Mouse (Mus musculus): Measurements from ENCODE around the gene Tox2.

Tox2 gene

GRCm38 (mm10) chr2:163205737-163206490, 3.0 kb downstream of the Tox2 start:
- peak; percentile 79 for DNase-seq

GRCm38 (mm10) chr2:163207315-163207714, 4.4 kb downstream of the Tox2 start:
- DNase-seq = no peak

DNA sequence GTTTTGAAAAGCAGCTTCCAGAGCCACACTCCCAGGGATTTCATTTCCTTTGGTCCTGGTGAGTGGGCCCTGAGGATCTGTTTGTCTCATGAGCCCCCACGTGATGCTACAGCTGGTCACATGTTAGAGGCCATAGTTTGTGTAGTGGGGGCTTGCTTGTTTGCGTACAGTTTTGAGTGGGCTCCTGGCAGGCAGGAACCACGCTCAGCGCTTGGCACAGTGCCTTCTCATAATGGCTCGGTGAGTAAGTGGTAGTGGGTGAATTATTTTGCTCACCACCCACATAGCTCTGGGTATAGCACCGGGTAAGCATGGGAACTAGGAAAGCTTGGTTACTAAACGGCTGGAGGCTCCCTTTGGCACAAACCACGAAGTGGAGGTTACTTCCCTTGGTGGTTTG, 6.2 kb downstream of the Tox2 start:
- no peak for DNase-seq

GRCm38 (mm10) chr2:163213085-163213484, 10.2 kb downstream of the Tox2 start:
- no peak for DNase-seq

- DNase-seq = no peak
Observed at GRCm38 (mm10) chr2:163218095-163218494, 15.2 kb downstream of the Tox2 start.

GRCm38 (mm10) chr2:163218571-163218970, 15.6 kb downstream of the Tox2 start:
- no peak for DNase-seq

DNA sequence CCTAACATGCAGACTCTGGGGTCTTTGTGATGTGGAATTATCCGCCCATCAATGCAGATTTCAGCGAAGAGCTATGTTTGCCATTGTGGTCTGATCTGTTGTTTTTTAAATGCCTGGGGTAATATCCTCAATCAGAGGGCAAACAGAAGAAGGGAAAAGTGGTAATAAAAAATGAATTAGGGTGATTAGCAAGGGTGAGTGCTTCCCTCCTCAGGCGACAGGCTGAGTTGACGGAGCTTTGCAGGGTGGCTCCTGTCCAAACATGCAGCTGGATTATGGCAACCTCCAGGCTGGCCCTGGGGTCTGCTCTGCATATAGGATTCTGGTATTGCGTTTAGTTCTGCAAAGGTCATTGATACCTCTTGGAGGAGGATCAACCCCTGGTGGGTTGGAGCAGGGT, 16.5 kb downstream of the Tox2 start:
- DNase-seq = no peak

DNA sequence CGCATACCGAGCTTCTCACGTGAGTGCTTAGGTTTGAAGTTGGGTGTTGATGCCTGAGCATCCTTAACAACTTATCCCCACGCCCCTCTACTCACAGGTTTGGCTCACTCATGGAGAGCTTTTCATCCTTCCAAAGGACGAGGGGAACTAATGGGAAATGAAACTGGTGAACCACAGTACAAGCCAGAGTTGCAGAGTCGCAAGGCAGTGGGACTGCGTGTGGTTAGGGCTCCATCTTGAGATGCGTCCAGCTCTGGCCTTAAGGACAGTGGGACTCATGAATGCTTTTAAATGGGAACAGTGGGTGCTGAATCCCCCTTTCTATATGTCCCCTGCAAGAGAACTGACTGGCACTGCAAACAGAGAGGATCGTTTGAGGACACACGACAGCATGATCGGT, 17.8 kb downstream of the Tox2 start:
- no peak for DNase-seq

DNA sequence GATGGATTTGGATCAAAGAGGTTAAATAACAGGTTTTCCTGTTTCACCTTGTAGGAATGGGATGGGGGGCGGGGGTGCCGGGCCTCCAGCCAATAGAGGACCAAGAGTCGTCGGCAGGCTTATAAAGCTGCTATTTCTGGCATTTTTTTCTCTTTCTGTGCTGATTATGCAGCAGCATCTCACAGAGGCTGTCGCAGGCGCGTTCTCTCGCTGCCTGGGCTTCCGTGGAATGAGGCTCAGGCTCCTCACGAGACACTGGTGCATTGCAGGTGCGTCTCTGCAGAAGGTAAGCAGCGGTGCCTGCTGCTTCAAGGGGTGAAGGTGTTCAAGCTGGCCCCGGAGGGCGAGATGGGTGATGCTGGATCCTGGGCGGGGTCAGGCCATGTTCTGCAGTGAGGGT, 22.4 kb downstream of the Tox2 start:
- DNase-seq = no peak

DNA sequence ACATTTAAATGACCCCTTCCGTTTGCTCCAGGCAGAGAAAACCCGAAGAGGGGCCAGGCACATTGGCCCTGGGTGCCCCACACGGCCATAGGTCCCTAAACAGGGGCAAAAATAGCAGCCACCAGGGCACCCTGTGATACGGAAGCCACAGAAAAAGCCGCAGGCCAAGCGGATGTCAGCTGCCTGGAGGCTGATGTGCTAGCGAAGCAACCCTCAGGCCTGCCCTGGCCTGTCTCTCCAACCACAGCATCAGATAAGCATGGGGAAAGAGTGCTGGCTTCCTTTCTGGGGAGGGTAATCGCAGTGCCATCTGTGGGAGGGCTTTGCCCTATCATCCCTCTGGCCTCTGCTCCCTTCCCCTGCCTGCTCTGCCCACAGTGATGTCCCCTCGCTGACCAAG, 26.1 kb downstream of the Tox2 start:
- no peak for DNase-seq

DNA sequence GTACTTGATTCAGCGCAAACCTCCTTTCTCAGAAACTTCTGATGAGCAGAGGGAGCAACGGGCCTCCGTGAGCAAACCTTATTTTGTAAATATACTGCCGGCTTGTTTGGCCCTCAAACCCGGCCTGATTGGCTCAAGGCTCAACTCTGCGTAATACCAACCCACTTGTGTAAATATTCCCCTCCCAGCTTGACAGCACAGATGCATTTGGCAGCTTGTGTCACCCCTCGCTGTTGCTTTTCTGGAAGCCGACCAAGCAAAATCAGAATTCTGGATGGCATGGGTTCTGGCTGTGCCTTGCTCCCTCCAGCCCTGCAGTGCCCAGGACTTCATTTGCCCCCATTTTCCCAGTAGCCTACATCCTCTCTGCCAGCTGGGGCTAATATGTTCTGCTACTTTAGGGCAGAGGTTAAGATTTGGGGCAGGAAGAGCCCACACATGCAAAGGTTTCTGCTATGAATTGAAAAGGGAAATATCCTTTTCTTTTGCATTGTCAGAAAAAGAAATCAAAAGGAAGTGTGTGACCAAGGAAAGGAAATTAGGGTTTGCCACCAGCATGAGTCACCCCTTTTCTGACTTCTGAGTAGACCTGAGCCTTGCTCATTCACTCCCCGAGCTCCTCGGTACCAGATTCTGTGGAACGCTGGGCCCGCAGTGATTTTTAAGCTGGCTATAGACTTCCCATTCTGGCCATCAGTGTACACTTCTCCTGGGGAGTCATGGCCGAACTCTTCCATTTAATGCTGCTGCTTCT, 29.0 kb downstream of the Tox2 start:
- no peak for DNase-seq

GRCm38 (mm10) chr2:163233666-163234065, 30.7 kb downstream of the Tox2 start:
- no peak for DNase-seq

- DNase-seq = peak; percentile 48
Observed at GRCm38 (mm10) chr2:163236057-163236456, 33.1 kb downstream of the Tox2 start.

GRCm38 (mm10) chr2:163237999-163238529, 35.1 kb downstream of the Tox2 start:
- DNase-seq = no peak

DNA sequence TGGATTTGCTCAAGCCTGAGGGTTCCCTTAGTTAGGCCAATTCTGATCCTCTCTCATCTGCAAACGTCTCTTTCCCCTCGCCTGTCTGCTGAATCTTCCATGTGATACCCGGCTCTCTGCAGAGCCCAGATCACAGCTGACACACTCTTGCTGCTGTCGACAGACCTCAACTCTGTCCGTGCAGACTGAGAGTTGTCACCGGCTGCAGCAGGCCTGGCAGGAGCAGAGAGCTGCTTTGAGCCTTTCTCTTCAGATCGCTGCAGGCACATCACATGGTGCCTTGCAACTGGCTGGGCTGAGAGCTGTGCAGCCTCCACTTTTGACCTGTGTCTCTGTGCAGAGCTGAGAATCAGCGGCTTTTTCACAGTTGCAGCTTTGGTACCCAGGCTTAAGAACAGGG, 37.0 kb downstream of the Tox2 start:
- no peak for DNase-seq

GRCm38 (mm10) chr2:163241867-163242266, 38.9 kb downstream of the Tox2 start:
- peak; percentile 47 for DNase-seq

GRCm38 (mm10) chr2:163243917-163244852, 41.3 kb downstream of the Tox2 start:
- no peak for DNase-seq

DNA sequence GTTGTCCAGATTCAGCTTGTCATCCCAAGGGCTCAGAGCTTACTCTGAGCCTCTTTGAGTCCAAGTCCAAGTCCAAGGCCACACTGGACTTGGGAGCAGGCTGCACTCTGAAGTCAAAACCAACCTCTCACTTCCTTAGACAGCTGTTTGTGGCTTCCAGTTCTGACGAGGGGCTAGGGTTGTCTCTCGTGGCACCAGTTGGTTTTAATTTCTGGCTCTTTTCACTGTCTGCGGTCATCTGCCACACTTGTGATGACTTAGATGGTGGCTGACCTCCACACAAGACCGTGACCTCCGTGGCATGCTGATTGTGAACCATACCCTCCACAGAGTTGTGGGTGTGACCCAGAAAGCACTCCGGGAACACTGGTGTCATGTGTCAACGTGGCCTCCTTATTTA, 46.0 kb downstream of the Tox2 start:
- DNase-seq = no peak

DNA sequence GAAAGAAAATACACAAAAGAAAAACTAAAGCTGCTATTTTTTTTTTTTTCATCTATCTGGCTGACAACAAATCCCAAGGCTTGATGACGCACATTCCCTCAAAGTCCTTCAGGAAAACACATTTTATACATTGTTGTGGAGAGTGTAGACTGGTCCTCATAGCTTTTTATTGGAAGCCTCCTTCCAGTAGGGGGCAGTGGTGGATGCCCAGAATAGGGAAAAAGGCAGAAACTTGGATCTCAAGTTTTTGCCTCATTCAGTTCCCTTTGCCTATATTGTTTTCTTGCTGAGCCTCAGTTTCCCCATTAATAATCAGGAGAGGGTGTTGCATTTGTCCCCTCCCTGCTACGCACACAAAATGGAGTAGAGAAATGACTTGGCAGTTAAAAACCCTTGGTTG, 49.7 kb downstream of the Tox2 start:
- peak; percentile 29 for DNase-seq

- no peak for DNase-seq
Observed at GRCm38 (mm10) chr2:163253248-163254099, 50.5 kb downstream of the Tox2 start.

- no peak for DNase-seq
Observed at GRCm38 (mm10) chr2:163254228-163254627, 51.3 kb downstream of the Tox2 start.

DNA sequence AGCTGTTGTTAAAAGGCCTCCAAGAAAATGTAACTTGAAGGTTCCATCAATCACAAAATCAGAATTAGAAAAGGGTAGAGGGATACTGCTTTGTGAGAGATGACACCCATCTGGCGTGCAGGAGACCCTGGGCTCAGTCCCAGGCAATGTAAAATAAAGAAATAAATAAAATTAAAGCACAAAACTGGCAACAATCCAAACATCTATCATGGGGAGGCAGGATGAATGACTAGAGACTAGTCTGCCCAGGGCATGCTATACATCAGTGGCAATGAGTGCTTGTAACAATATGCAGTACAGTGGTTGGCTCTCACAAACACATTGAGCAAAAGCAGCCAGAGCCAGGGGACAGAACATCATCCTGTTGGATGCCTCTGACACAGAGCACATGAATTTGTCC, 53.8 kb downstream of the Tox2 start:
- DNase-seq = no peak

Data from embryo, embryonic 11 days (tissue).